Mouse (Mus musculus) cortical plate, adult 2 months (tissue): Measurements from ENCODE around the gene Glyctk.

Experiments used
- CTCF ChIP-seq: fragments of 200-500 bp; IDR thresholded peaks from 2 replicates; pipeline ENCODE4 v1.5.1; 2011; ENCODE audit warnings: mild to moderate bottlenecking, control low read depth, low read length; ENCODE audit not compliant: insufficient read depth; ENCODE audit errors: extremely low read depth
- POLR2A ChIP-seq: fragments of 200-500 bp; IDR thresholded peaks from 2 replicates; pipeline ENCODE4 v1.6.1; 2011; ENCODE audit warnings: mild to moderate bottlenecking, low read length, control low read depth; ENCODE audit not compliant: insufficient read depth; ENCODE audit errors: extremely low read depth

GRCm38 (mm10) chr9:106112770-106113423 is 45.0 kb downstream of the Glyctk start:
- TF ChIP-seq CTCF (peak; percentile 97), POLR2A (no peak)
